Mouse (Mus musculus) testis, postnatal 14 days (tissue): ENCODE results near the gene Rasa3.

Experiments
- DNase-seq: peaks from one replicate; pipeline ENCODE4 v3.0.0; 2021; ENCODE audit warnings: low spot score

Gene Rasa3

DNA sequence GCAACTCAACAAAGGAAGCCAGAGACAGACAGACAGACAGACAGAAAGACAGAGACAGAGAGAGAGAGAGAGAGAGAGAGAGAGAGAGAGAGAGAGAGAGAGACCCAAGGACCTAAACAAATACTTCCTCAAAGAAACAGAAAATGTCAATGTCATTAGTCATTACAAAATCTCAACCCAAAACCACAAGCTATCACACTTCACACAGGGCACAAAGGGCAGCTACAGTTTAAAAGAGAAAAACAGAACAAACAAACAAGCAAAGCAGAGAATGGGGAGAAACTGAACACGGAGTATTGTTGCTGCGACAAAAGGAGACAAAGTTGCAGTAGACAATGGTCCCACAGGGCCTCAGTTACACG lies 28.3 kb downstream of the Rasa3 start:
- DNase-seq: no peak

DNA sequence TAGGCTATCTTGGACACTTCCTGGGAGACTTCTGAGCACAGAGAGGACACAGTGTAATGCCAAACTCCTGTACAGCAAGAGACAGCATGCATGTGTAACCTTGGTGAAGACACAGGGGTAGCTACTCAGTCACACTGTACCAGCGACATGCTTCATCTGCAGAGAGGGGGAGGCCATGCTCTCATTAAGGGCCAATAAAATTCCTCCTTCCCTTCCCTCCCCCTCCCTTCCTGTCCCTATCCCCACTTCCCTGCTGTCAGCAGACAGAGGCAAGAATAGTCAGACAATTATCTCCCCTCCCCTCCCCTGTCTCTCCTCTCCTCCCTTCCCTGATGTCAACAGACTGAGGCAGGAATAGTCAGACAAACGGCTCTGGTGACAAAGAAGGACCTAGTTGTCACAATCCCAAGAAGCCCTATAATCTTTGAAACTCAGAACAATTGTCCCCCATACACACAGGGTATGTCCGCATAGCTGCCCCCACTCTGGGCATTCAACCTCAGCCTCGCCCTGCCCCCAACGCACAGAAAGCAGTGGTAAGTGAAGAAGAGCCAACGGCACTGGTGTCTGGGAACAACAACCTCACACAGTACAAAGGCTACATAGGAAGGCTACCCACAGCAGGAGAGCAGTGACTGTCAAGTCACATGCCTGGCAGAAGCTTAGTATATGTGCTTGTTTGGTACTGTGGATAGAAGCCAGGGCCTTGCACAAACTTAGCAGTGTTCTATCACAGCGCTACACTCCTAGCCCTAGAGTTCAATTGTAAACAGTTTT lies 28.8 kb downstream of the Rasa3 start:
- DNase-seq: peak; percentile 22

DNA sequence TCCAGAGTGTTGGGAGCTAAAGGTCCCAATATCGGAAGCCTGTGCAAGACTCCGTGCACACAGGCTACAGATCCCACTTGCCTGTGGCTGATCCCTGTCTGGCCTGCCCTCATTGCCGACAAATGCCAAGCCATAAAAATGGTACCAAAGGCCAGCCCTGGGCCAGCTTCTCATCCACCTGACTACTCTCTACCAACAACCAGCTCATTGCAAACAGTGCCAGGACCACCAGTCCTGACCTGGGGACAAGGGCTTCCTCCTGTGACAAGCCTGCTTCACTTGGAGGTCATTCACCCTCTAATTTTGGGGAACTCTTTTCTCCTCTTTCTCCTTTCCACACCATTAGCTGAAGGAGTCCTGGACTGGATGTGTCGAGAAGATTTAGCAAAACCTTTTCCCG lies 29.8 kb downstream of the Rasa3 start:
- no peak for DNase-seq

DNA sequence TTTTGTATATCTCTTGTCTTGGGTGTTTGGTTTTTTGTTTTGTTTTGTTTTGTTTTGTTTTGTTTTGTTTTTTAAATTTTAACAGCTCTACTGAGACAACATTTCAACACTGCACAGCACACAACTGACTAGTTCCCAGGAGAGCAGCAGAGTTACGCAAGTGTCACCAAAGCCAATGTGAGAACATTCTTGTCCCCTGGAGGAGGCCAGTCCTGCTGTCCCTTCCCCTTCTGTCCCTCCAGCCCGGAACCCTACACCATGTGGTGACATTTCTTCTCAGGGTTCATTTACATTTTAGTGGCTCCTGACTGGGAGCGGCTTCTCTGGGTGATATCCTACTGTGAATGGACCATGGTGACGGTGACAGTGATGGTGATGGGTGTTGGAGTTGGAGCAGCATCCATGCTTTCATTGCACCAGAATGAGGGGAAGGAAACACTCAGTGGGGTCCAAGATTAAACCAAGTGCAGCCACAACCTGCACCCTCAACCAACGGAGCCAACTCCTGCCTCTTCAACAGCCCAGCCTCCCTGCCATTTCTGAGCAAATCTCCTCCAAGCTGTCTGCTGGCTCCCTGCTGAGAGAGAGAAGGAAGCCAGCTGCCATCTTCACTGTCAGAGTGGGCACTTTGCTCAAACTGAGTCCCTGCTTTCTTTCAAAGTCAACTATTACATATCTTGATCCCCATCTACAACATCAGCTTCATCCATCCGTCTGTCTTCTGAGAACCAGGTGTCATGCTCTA lies 32.3 kb downstream of the Rasa3 start:
- no peak for DNase-seq

DNA sequence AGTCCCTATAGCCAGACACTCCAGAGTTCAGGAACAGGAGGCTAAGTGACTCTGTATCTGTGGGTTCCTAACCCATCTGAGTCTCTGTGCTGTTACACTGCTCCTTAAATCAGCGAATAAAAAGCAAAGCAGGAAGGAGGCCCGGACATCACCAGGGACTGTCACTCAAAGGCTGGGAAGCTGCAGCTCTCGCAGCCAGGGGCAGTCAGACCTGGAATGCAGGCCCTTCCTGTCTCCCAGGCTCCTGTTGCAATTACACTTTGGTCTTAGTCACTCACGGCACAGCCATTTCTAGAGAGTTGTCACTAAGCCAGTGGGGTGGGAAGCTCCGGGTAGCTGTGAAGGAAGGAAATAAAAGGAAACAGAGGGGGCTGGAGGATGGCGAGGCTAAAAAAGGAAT lies 33.2 kb downstream of the Rasa3 start:
- no peak for DNase-seq

DNA sequence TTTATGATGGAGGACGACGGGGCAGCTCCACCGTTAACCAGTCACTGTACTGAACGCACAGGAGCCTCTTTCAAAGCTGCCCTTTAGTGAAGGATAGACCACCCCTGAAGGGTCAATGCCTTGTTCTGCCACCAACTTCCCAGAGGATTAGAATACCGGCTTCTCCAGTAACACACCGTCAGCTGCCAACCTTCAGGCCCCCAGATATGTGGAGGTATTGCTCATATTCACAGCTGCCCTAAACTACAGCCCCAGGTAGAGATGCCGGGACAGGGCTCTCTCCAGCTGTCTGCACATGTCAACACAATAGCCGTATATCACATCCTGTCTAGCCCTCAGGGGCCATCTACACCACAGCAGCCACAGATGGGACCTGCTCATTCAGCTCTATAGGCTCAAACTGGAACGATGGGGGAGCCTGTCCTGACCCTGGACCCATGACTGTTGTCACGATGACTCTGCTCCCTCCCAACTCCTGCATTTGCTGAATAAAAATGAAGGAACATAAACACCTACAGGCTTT lies 34.7 kb downstream of the Rasa3 start:
- DNase-seq: no peak

DNA sequence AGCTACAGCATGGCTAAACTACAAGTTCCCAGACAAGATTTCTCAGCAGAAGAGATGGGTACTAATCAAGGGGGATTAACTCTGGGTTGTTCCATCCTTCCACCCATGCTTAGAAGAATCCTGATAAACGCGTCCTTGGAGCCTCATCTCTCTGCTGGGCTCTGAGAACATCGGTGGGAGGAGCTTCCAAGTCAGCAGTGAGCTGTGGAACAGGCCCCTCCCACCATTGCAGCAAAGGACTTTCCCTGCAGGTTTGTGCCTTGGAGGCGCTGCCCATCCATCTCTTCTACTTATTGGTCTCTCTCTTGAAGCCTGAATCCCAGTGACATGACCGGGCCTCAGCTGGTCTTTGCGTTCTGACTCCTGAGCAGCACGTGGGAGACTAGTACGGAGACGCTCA lies 36.2 kb downstream of the Rasa3 start:
- peak; percentile 24 for DNase-seq

DNA sequence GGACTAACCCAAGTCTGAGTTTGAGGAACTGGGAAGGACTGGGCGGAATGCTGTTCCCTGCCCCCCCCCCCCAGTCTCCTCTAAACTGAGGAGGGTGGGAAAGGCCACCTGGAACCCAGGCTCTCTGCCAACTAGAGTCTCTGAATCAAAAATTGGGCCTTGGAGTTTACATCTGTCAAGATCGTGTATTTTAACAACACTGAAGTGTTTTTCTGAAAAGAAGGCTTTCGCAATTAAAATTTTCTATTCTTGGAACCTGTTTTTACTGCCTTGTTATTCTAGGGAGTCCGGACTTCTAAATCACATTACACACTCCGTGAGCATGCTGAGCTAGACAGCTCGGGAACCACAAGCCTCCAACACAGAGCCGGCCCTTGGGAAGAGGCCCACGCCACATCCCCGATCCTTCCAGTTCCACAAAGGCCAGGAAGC lies 36.9 kb downstream of the Rasa3 start:
- no peak for DNase-seq

DNA sequence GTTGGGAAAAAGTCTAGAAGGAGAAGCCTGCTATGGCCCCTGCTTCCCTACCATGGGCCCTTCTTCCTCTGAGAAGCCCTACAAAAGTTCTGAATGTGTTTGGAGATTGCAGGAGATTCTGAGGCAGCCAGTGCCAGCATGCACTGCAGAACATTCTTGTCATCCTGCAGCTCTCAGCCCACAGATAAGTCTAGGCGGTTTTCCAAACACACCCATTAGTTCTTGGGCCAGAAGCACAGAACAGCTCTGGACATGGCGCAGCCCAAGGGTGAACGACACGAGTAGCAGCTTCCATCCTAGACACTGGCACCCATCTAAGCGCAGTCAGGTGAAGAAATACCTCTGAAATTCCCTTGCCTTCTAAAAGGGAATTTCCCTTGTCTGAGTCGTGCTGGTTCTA lies 44.3 kb downstream of the Rasa3 start:
- no peak for DNase-seq

DNA sequence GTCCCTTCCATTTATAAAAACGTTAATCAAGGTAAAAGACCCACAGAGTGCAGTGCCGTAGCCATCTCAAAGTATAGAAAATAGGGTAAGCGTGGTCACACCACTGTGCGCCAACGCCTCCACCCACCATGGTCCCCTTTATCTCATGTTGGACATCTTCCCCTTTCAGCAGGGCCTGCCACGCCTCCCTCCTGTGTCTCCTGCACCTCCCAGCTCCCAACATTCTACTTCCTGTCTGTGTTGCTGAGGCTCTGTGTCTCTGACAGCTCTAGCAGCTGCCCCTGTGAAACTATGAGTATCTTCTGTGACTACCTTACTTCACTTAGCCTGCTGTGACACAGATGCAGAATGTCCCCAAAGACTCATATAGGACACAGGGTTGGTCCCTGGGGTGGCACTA lies 45.1 kb downstream of the Rasa3 start:
- DNase-seq: no peak

DNA sequence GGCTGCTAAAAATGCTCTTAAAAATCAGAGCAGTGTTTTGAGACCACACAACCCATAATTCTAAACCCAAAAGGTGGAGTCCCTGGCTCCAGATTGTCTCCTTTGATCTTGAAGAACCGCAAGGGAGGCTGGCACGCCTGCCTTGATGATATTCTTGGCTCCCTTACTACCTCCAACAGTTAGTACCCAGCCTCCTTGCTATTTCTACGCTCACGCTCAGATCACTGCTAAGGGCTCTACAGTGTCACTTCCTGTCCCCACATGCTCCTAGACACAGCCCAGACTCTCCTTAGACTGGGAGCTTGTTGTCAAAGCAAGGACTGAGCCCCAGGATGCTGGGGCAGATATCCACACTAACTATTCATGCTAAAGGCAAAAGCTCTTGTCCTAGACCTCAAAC lies 46.6 kb downstream of the Rasa3 start:
- DNase-seq: no peak

DNA sequence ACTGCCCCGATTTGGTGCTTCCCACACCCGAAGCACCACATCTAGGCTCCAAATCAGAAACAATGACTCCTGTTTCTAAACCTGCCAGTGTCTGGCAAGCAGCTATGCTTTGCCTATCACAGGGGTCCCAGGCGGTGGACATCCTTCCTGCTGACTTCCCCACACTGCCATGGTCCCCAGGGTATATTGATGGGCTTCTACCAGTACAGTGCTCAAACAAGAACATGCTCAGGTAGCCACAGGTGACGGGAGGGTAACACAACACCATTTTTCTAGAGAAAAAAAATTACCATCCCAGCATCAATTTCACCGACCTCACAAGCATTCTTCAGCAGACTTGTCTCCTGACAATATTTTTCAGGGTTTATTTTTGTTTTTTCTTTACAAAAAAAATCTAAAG lies 47.2 kb downstream of the Rasa3 start:
- no peak for DNase-seq

DNA sequence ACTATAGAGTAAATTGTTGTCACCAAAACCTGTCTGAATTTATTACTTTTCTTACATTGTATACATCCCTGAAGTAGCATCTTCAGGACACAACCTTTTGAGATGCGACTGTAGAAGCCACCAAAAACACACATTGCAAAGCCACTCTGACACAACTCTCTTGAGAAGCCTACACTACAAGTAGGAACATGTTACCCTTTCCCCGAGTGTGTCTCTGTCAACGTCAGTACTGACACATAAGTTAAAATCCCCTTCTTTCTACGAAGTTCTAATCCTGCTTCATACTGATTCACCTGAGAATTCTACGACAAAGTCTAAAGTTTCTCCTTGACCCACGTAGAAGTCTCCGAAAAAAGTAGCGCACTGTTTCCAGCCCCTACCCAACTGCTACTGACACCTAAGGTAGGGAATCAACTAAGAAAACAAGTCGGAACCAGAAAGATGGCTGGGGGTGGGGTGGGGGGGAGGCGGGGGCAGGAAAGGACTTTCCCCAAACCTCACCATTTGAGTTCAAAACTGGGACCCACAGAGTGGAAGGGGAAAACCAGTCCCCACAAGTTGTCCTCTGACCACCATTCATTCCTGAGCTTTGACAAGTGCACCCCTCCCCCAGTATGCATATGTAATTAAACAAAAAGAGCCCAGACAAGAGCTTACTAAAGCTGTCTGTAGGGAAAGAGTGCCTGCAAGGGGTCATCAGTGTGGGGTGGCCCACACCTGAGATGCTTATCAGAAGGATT lies 47.9 kb downstream of the Rasa3 start:
- DNase-seq: no peak

DNA sequence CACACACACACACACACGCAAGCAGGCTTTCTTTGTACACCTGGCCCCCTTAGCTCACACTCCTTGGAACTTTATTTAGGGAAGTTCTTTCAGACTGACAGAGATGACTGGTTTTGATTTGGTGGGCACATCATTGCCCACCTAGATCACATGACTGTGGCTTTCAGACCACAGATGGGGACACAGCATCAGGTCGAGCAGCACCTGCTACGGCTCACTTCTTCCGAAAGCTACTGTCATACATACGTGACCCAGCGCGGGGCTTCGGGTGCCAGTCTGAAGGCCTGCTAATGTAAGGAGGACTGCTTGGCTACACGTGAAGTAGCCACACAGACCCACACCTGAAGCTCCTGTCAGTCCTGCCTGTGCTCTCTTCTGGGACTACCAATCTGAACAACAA lies 49.3 kb downstream of the Rasa3 start:
- DNase-seq: no peak

DNA sequence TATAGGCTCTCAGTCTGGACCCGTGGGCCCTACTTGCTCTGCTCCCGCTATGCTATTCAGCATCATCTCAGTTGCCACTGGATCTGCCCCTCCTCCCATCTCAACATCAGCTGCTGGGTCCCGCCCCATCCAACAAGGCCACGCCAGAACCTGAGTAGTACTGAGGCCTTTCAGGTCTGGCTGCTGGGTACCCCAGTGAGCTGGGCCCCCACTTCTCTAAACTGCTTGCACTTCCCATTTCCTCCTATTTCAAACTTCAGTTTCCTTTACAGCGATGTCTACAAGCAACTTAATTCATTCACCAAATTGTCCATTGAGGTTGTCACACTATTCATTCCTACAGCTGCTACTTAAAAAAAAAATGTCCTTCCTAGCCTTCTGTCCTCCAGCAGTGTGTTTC lies 49.8 kb downstream of the Rasa3 start:
- DNase-seq: no peak

DNA sequence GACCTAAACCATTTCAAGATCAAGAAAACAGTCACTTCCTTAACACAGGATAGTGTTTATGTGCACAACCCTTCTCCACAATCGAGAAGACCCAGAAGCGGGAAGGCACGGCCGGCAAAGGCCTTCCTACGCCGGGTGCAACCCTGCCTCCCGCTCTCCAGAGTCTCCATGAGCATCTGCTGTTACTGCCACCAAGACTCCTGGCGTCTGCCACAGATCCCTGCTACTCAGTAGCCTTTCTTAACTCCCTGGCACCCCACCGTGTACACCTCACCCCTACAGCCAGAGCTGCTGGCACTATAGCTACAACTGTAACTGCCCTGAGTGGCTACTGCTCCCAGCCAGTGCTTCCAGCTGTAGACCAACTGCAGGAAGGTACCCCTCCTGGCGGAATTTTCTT lies 51.3 kb downstream of the Rasa3 start:
- DNase-seq: no peak

DNA sequence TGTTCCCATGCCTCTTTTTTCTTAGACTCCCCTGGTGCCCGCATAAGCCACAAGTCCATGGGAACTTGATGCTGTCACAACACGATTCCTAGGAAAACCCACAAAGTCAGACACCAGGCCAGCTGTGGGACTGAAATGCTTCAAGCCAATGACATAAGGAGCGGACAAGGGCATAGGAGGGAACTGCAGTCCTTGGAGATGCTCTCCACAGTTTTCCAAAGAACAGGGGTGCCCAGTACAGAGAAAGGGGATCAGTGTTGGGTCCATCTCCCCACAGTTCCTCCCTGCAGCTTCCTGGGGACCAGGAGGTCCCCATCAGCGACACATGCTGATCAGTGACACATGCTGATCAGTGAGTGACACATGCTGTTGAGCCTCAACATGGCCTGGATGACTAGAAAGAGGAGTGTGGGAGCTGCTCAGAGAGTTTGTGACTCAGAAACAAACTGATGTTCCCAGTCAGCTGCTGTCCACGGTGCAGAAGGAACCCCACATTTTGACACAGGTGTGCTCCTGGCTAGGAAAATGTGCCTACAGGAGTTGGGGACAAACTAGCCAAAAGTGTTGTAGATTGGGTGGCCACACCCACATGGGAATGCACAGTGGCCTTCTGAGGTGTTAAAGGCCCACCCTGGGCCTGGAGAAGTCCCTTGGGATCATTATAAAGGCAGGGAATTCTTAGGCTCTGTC lies 52.0 kb downstream of the Rasa3 start:
- DNase-seq: no peak

DNA sequence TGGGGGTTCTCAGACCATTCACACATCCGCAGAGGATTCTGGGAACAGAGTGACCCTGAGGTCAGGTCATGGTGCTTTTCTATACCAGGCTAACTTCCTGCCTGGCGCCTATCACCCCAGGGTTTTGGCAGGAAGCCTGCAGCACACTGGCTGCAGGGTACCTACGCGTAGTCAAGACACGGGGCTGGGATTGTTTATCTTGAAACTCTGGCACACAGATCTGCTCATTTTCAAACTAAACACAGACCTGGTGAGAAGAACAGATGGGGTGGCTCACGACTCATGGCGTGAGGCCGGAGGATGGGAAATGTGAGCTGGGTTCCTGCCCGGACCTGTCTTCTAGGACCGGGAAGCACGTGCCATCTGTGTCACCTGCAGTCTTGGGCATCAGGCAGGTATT lies 52.5 kb downstream of the Rasa3 start:
- no peak for DNase-seq

DNA sequence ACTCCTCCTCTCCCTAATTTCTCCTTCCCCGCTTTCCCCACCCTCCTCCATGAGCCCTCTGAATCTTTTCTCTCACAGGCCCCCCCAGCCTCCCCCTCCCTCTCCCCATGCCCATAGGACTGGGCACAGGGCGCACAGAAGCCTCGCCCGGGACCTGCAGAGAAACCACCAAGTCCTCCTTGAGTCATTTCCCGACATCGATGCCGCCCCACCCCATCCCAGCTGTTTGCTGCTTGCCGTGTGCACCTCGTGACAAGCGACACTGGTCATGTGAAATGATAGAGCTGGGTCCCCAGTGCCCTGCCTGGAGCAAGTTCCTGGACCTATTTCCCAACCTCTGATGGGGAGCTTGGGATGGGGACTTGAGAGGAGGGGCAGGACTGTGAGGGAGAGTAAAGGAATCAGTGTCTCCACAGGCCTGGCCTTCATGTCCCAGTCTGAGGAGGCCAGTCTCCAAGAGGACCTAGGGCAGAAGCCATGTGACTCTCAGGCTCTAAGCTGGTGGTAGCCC lies 53.4 kb downstream of the Rasa3 start:
- DNase-seq: no peak

DNA sequence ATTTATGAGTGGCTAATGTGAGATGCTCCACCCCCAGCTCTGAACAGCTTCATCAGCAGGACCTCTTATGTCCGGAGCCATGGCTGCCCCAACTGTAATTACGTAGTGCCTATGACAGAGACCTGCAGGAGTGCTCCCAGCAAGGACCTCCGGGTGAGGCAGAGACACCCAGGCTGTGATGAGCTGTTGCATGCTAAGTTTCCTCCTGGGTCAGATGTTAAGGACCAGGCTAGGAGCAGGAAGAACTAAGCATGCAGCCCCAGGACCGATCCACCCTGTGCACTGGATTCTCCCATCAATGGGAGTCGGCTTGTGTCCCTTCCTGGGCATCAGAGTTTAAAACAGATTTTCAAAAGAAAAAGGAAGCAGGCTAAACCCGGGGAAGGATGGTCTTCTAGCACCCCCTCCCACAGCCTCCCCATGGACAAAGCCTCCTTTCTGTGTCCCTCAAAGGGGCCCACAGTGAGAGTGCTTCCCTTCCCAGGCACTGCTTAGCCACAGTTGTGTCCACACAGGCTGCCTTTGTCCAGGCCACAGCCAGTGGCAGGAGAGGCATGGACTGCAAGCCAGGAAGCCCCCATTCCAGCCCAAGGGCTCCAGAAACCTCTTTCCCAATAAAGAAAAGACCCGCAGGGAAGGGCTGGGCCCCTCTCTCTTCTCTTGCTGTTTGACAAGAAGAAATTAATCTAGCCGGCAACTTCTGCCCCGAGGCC lies 54.2 kb downstream of the Rasa3 start:
- DNase-seq: no peak

DNA sequence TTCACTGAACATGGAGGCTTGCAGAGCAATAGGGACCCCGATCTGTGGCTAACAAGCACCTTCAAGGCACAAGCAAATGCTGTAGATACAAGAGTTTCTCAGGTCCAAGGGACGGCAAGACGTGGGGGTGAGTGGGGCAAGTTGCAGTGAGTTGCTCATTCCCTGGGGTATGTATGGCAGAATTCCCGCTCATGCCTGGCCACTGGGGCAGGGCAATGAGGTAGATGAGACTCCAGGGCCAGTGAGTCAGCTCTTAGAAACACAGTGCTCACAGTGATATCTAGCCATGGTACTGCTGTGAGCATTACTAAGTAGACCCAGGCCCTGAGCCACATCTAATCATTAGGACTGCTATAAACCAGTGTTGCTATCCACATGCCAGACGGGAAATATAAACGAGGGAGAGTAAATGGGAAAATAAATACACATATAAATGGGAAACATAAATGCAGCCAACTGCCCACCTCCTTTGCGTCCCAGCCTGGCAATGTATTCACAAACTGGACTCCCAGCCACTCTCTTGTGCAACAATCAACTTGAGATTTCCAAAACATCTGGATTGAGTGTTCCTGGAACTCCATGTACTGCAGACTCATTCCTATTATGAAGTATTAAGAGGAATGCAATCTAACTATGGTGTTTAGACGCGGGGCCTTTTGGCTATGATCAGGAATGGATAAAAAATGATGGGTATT lies 57.0 kb downstream of the Rasa3 start:
- no peak for DNase-seq
